Mouse (Mus musculus) myocyte (in vitro differentiated cells): ENCODE results near the gene Nxf1.

Experiments
- MAX ChIP-seq: IDR thresholded peaks from one replicate; pipeline ENCODE4 v1.6.1; 2011; ENCODE audit warnings: low read depth, mild to moderate bottlenecking, control low read depth
- MYOG ChIP-seq, 3 experiments: IDR thresholded peaks; one replicate each; pipeline ENCODE4 v1.6.1; 2011; ENCODE audit warnings: control low read depth in 2 of 3, low read depth in 2 of 3, mild to moderate bottlenecking in 2 of 3; ENCODE audit not compliant: insufficient read length in 2 of 3, control insufficient read depth in 1 of 3, insufficient read depth in 1 of 3
- POLR2A ChIP-seq: IDR thresholded peaks from one replicate; pipeline ENCODE4 v1.6.1; 2011; ENCODE audit warnings: low read depth, mild to moderate bottlenecking, control low read depth, moderate library complexity; ENCODE audit not compliant: insufficient read length
- REST ChIP-seq: IDR thresholded peaks from one replicate; pipeline ENCODE4 v1.6.1; 2011; ENCODE audit warnings: mild to moderate bottlenecking, control low read depth, moderate library complexity; ENCODE audit not compliant: insufficient read depth, insufficient read length
- TCF12 ChIP-seq: IDR thresholded peaks from one replicate; pipeline ENCODE4 v1.6.1; 2011; ENCODE audit warnings: mild to moderate bottlenecking, control low read depth; ENCODE audit not compliant: poor library complexity, insufficient read depth, severe bottlenecking

DNA sequence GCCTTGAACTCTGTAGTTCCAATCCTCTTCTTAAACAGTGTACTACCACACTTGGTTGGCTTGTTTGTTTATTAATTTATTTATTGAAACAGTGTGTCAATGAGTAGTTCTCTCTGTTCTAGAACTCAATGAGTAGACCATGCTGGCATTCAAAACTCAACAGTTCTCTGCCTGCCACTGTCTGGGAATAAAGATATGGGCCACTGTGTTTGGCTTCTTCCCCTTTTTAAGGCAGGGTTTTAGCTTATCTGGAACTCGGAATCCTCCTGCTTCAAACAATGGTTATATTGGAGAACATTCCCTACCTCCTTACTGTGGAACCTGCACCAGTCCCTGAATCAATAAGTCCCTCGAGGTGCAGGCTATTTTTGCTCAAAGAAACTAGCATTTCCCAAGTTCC is 2.0 kb downstream of the Nxf1 start:
- no peak for TF ChIP-seq REST
- TF ChIP-seq POLR2A: no peak
- TF ChIP-seq MAX: no peak
- TF ChIP-seq MYOG (IDR thresholded peaks at IDR 0.05; ENCODE audit: control insufficient read depth in 1 of 3, insufficient read depth in 1 of 3, insufficient read length in 2 of 3, low read depth in 2 of 3): no peak
- TF ChIP-seq TCF12: no peak
